Mouse (Mus musculus) heart, adult 18-20 months (tissue): ENCODE results near the gene Cfap161. TPM values are rescaled to one million over a fixed set of nuclear protein-coding genes. Genes with fewer than 3 reads are reported as not detected.

Experiments used
- DNase-seq, 2 experiments: peaks; one replicate each; pipeline ENCODE4 v3.0.0; 2021 to 2022; ENCODE audit warnings: mixed read lengths in 1 of 2
- total RNA-seq, 2 experiments: library from RNA; stranded (reverse); gene quantifications; 2 replicates each; pipeline ENCODE4 v1.2.3; 2021

Cfap161 gene
- total RNA-seq, 2 experiments from 2014 or later = not detected

DNA sequence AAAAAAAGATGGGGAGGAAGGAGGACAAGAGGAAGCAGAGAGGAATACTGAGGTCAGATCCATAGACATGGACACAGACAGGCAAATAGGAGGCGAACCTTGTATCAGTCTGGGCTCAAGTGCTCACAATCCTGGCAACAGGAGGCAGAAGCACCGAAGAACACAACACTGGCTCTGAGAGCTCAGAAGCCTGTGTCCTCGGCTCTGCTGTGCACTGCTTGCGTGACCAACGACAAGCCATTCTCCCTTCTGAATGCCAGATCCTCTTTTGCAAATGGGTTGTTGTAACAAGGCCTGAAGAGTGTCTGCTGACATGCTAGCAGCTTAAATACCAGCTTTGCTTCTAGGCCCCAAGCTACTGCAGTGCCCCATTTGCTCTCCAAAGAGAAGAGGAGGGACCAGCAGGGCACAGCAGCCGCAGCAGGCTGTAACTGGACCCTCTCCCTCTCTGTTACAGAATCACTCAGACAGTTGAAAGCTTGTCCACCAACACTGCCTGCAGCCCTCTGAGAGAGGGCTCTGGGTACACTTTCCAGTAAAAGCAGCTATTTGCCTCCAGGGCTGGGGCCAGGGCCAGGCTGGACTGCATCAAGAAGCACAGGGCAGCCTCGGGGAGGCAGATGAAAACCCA is 54.9 kb downstream of the Cfap161 start:
- peak in 1 of 2 experiments; percentile 22 for DNase-seq

DNA sequence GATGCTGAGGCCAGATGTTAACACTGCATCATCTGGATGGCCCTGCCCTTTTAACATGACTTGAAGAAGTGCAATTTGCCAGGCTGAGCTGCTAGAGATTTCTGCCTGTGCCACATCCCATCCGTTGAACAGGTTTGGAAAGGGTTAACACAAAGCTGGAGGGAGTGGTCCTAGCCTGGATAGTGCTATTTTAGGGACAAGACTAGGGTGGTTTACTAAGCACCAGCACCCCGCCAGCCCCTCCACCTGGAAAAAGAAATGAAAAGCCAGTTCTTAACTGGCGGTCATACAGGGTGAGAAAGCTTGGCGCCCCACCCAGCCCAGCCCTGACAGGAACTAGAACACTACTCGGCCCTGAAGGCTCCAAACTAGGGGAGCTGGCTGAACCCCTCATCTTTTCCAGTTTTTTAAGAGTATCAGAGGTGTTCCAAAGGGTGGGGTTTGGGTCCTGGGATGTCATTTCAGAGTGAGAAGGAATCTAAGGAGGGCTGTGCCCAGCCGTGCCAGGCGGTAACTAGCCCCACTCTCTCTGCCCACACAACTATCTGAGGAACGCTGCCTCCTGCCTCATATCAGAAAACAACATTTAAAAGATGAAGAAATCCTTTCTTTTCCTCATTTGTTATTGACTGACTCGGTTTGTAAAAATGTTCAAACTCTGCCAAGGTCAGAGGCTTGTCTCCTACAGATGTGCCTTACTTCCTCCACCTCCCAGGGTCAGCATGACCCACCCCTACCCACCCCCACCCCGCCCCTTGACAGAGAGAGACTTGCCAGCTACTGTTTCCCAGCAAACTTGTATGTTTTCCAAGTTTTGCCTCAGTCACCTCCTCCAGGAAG is 55.8 kb downstream of the Cfap161 start:
- peak; percentile 32 to 34 for DNase-seq

DNA sequence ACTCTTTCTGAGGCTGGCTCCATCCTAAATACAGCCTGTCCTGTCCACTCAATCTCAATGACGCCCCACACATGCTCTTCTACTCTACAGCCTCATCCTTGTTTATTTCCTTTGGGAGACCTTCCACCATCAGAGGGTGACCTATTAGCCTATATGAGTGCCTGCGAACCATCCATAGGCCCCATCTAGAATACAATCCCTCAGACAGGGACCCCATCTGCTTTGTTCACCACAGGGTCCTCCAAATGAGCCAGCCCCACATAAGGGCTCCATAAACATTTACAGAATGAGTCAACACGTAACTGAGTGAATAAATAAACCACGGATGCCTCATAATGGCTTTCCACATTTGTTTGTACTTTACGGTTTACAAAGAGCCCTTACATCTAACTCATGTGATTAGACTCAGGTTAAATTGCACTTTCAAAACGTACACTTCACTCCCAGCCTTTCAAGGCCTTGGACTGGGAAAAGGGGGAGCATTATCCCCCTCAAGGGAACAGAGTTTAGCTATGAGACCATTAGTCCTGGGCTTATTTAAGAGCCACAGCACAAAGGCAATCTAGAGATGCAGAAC is 56.7 kb downstream of the Cfap161 start:
- DNase-seq = no peak

DNA sequence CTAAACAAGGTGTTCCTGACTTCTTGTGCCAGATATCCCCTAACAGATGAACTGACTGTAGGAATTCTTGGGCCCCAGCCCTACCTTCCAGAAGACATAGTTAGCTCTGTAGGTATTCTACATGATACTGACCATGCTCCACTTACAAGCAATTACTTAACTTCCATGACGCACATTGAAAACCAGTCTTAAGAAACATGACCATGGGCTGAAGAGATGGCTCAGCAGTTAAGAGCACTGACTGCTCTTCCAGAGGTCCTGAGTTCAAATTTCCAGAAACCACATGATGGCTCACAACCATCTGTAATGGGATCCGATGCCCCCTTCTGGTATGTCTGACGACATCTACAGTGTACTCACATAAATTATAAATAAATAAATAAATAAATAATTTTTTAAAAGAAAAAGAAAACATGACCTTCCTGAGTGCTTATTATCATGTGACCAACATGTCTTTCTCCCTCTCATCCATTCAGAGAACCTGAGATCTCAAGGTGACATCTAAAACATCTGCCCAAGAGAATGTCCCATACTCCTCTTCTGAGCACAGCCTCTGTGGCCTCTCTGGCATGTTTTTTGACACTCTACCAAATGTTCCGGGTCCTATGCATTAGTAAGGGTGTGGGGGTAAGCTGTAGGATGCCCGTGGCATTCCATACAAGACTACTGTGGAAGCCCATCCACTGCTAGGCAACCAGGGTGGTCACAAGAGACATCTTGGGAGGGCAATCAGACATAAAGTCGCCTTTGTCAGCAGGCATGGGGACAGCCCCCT is 58.2 kb downstream of the Cfap161 start:
- no peak for DNase-seq

DNA sequence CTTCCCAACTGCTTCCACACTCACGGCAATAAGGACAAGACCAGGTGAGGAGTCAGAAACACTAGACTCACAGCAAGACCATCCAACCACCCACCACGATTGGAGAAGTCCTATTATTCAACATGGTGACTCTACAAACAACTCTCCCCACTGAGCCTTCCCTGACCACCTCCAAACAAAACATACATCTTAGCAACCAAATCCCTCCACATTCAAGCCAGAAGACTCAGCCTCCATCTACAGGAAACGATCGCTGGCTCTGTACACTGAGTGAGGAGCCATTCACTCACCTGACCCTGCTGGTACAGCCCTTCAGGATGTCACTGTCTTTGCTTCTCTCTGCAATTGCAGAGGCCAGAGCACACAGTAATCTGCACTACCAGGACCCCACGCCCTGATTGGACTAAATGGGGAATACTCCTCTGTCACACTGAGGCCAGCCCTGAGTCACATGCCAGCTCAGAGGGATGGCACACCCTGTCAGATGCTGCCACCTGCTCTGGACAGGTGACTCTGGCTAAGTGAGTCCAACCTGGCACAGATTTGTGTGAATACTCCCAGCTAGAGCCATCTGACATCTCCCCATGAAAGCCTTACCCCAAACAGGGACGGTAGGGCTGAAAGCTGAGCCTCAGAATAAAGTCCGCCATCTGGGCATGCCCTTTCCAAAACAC is 59.4 kb downstream of the Cfap161 start:
- no peak for DNase-seq

DNA sequence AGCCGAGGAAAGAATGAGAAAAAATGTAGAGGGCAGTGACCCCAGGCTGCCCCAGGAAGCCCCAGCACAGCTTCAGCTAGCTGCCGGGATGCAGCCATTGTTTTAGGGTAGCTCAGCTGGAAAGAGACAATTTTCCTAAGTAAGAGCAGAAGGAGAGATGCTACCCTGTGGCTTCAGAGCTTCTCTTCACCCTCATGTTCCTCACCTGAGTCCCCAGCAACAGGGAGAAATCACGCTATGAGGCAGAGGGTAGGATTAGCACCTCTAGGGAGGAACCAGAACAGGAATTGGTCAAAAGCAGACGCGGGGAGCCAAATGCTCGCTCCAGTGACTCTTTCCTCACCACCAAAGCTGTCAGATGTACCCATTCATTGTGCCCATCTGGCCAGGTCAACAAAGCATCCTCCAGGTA is 60.0 kb downstream of the Cfap161 start:
- DNase-seq = no peak

DNA sequence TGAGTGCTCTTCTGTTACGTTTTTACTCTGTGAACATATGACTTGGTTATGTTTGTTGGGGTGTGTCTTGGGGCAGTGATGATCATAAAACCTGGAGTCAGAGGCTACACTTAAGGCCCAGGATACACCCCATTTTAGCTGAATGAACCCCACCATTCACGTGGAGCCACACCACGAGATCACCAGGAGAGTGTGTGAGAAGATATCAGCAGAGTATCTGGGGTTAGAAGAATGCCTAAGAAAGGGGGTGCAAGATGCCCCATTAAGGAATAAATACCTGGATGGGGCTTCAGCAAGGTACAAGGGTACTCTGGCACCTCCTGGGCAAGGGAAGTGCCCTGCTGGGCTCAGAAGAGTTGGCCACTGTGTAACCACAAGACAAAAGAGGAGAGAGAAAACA is 60.4 kb downstream of the Cfap161 start:
- no peak for DNase-seq

DNA sequence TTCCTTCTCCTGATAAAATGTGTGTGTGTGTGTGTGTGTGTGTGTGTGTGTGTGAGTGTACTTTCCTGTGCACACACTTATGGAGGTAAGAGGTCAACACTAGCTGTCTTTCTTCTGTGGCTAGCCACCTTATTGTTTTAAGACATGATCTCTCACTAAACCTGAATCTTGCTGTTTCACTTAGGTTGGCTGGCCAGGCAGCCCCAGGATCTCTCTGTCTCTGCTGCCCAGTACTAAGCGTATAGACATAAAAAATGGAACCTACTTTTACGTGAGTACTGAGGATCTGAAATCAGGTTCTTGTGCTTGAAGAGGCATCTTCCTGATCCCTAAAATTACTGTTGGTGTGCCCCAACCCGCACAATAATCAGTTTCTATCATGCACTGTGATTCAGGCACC is 61.9 kb downstream of the Cfap161 start:
- no peak for DNase-seq

DNA sequence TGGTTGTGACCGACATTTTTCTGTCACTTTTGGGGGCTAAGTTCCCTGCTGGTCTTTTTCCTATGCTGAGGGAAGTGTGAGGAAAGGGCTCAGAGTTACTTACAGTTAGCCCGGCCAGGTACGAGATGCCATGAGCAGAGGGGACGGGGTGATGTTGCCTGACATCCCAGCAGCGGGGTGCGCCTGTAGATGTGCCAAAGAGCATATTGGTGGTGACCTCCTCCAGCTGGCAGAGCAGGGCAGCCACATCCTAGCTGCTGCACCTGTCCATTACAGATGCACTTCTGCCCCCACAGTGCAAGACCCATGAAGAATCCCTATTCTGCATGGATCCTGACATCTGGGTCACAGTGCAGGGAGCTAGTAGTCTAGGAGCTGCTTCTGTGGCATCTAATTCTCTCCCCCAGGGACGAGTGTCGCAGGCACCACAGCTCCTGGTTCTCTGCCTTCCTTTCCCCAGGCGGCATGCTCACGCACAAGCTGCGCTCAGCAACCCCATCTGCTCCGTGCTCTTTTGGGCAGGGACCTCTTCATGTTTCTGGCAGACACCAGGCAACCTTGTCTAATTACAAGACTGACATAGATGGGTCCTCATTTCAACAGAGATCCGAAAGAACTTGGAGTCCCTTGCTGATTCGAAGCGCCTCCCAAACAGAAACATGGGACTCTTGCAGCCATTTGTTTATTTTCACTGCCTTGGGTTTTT is 62.6 kb downstream of the Cfap161 start:
- no peak for DNase-seq

DNA sequence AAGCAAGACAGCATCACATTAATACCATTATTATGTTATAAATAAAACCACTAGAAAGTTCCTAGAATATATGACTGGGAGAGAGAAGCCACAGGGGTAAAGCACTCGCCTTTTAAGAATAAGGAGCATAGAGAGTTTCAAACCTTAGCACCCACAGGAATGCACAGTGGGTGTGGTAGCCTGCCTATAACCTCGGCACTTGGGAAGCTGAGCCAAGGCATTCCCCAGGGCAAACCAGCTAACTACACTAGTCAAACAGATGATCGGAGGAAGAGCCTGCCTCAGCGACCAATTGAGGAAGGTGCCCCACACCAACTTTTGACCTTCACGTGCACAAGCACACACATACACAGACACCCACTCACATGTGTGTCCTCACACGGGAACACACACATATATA is 63.4 kb downstream of the Cfap161 start:
- DNase-seq = no peak

DNA sequence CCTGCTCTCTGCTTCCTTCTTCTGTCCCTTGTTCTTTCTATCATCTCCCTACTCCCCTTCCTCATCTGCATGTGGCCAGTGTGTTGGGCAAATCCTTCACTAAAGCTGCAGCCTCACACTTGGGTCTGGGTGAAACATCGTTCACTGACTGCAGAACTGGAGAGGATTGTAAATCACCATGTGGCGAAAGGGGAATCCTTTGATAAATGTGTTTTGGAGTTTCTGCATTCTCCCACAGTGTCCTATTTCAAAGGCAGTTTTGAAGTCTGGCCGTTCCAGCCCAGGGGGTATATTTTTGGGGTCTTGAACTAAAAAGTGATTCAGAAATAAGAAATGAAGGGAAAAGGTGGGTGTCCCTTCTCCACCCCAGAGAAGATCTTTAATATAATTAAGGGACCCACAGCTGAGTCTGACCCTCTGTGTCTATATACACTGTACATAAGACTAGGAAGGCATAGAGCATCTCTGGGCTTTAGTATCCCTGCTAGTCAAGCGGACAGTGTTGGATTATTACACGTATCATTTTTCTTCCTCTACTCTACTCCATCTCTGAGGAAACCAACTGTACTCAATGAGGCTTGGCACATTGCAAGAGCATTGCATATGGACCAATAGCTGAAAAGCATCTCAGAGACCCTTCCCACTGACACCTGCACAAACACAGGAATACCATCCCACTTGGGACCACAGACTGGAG is 67.6 kb downstream of the Cfap161 start:
- no peak for DNase-seq

DNA sequence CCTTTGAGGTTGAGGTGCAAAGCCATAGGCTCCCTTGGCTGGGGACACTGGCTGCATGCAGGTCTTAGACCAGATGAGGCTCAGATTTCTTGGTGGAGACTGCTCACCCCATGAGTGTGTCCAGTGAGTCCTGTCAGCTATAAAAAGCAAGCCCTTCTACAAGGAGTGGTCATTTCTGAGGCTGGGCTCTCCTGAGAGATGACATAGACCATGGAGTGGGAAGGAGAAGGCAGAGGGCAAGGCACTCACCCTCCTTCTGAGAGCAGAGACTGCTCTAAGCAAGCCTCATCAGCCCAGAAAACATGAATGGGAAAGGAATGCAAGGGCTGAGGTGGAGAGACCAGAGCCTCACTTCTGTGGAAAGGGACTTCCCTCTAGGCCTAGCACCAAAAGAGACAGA is 68.9 kb downstream of the Cfap161 start:
- DNase-seq = no peak

DNA sequence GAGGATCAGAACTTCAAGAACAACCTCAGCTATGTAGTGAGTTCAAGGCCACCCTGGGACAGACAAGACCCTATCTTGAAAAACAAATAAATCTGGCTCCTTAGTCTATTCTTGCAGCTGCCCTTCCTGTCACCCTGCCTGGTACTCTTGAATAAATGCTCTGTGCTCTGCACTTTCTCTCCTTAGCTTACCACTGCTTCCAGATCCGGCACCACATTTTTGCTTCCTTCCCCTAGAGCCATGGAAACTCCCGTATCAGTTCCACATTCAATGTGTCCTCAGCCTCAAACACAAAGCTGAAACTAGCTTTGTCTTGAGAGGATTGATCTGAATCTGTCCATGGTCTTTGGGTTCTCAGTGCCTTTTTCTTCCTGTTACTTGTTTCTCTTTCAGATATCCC is 70.1 kb downstream of the Cfap161 start:
- DNase-seq = peak; percentile 20 to 32

Other genes starting within 250 kb of the Cfap161 start
- gene Tmc3, start 210.0 kb downstream of the Cfap161 start, total RNA-seq = under 1 TPM; 0.10 to 0.17 TPM
- gene Stard5, start 162.9 kb downstream of the Cfap161 start, total RNA-seq = 10 to 100 TPM in 1 of 2 experiments, 1 to 10 TPM in 1; 7.5 to 10.9 TPM
- gene Il16, start 49.2 kb downstream of the Cfap161 start, total RNA-seq = 1 to 10 TPM; 6.7 to 8.6 TPM
- 1 to 10 TPM; 8.3 TPM for gene Tlnrd1, start 89.4 kb upstream of the Cfap161 start, total RNA-seq
- 10 to 100 TPM; 49.3 to 54.9 TPM for gene Mesd, start 89.6 kb upstream of the Cfap161 start, total RNA-seq